Mouse (Mus musculus) left cerebral cortex, adult 2 months (tissue): ENCODE results near the gene Dazap1. TPM values are rescaled to one million over a fixed set of nuclear protein-coding genes. Genes with fewer than 3 reads are reported as not detected.

Source experiments
- DNase-seq, 2 experiments: peaks; one replicate each; pipeline ENCODE4 v3.0.0; 2021 to 2022; ENCODE audit warnings: low spot score in 2 of 2, mixed read lengths in 1 of 2; ENCODE audit errors: extremely low spot score in 1 of 2
- H3K27ac ChIP-seq: fragments of 200-600 bp; 2 replicates; pipeline ENCODE4 v1.8.1; 2022
- H3K4me3 ChIP-seq: fragments of 200-600 bp; 2 replicates; pipeline ENCODE4 v1.8.1; 2022
- CTCF ChIP-seq: fragments of 200-600 bp; IDR thresholded peaks from 2 replicates; pipeline ENCODE4 v1.8.1; 2022; ENCODE audit warnings: antibody characterized with exemption, mild to moderate bottlenecking, moderate library complexity
- intact Hi-C: fragments of 180-260 bp; cut with DNase I; formaldehyde crosslinking; loops from one replicate; pipeline ENCODE4 v1.15.1; 2025
- total RNA-seq, 2 experiments: library from RNA; stranded (reverse); gene quantifications; 2 replicates each; pipeline ENCODE4 v1.2.3; 2021

Dazap1 gene
- total RNA-seq, 2 experiments from 2014 or later: 87.4 to 90.3 TPM

- DNase-seq: peak; percentile 76 to 86
- peak overlapping the region; percentile 94 for H3K27ac ChIP-seq
- no peak for TF ChIP-seq CTCF
- intact Hi-C loops: no loop called here
- peak overlapping the region; percentile 52 for H3K4me3 ChIP-seq
Measured at GRCm38 (mm10) chr10:80261585-80261968, 291 bp downstream of the Dazap1 start.

GRCm38 (mm10) chr10:80262169-80262568 is 883 bp downstream of the Dazap1 start:
- intact Hi-C loops: no loop called here
- no peak for DNase-seq
- no peak for TF ChIP-seq CTCF
- Histone ChIP-seq H3K4me3 (no peak overlapping the region), H3K27ac (peak overlapping the region; percentile 94)

- no peak for TF ChIP-seq CTCF
- intact Hi-C loops: no loop called here
- no peak overlapping the region for H3K27ac ChIP-seq
- DNase-seq: no peak
- H3K4me3 ChIP-seq: no peak overlapping the region
Measured at GRCm38 (mm10) chr10:80262776-80263365, 1.6 kb downstream of the Dazap1 start.

- Histone ChIP-seq H3K4me3 (peak overlapping the region; percentile 99), H3K27ac (peak overlapping the region; percentile 97)
- no peak for TF ChIP-seq CTCF
- intact Hi-C loops: no loop called here
- peak; percentile 99 for DNase-seq
Measured at GRCm38 (mm10) chr10:80264341-80265148, 3.3 kb downstream of the Dazap1 start.

GRCm38 (mm10) chr10:80265149-80265486 is 3.8 kb downstream of the Dazap1 start:
- Histone ChIP-seq H3K4me3 (peak overlapping the region; percentile 99), H3K27ac (peak overlapping the region; percentile 97)
- no peak for TF ChIP-seq CTCF
- no peak for DNase-seq
- intact Hi-C loops: no loop called here

GRCm38 (mm10) chr10:80270099-80270498 is 8.8 kb downstream of the Dazap1 start:
- no peak for TF ChIP-seq CTCF
- no peak for DNase-seq
- no peak overlapping the region for H3K4me3 ChIP-seq
- intact Hi-C loops: no loop called here
- H3K27ac ChIP-seq: no peak overlapping the region

GRCm38 (mm10) chr10:80270734-80271181 is 9.5 kb downstream of the Dazap1 start:
- intact Hi-C loops: no loop called here
- no peak for DNase-seq
- no peak for TF ChIP-seq CTCF
- Histone ChIP-seq H3K27ac (no peak overlapping the region), H3K4me3 (no peak overlapping the region)

GRCm38 (mm10) chr10:80271186-80271843 is 10.0 kb downstream of the Dazap1 start:
- Histone ChIP-seq H3K4me3 (no peak overlapping the region), H3K27ac (no peak overlapping the region)
- DNase-seq: no peak
- intact Hi-C loops: no loop called here
- no peak for TF ChIP-seq CTCF

GRCm38 (mm10) chr10:80271870-80272585 is 10.7 kb downstream of the Dazap1 start:
- Histone ChIP-seq H3K27ac (no peak overlapping the region), H3K4me3 (no peak overlapping the region)
- intact Hi-C loops: no loop called here
- no peak for TF ChIP-seq CTCF
- no peak for DNase-seq

- H3K27ac ChIP-seq: no peak overlapping the region
- intact Hi-C loops: no loop called here
- DNase-seq: no peak
- H3K4me3 ChIP-seq: no peak overlapping the region
- TF ChIP-seq CTCF: no peak
Measured at GRCm38 (mm10) chr10:80273847-80274246, 12.6 kb downstream of the Dazap1 start.

- intact Hi-C loops: no loop called here
- no peak for DNase-seq
- TF ChIP-seq CTCF: no peak
- no peak overlapping the region for H3K4me3 ChIP-seq
- H3K27ac ChIP-seq: no peak overlapping the region
Measured at GRCm38 (mm10) chr10:80276238-80276637, 15.0 kb downstream of the Dazap1 start.

- no peak overlapping the region for H3K27ac ChIP-seq
- intact Hi-C loops: no loop called here
- TF ChIP-seq CTCF: no peak
- H3K4me3 ChIP-seq: no peak overlapping the region
- no peak for DNase-seq
Measured at GRCm38 (mm10) chr10:80278390-80278789, 17.1 kb downstream of the Dazap1 start.
